Mouse (Mus musculus): ENCODE measurements around the gene Tmem246.
"Not testable (repeated sequence)": the region's sequence is repeated elsewhere in the genome, so short reads cannot be mapped to it uniquely, and the experiment has no call there.

The Tmem246 gene

GRCm38 (mm10) chr4:49597183-49598100, at the start of gene Tmem246:
TSS of gene Tmem246 (minus strand) at chr4:49597876.
- peak; percentile 73 to 84 for DNase-seq

GRCm38 (mm10) chr4:49639913-49640312, 42.2 kb upstream of the Tmem246 start:
- no peak for DNase-seq

- DNase-seq = no peak
Measured at GRCm38 (mm10) chr4:49637821-49638220, 40.1 kb upstream of the Tmem246 start.

GRCm38 (mm10) chr4:49632139-49632481, 34.4 kb upstream of the Tmem246 start:
- no peak for DNase-seq

GRCm38 (mm10) chr4:49631319-49632138, 33.9 kb upstream of the Tmem246 start, which contains the start of gene Rnf20:
TSS of gene Rnf20 (plus strand) at chr4:49632006.
- DNase-seq = peak; percentile 96 to 97

- no peak for DNase-seq
Measured at GRCm38 (mm10) chr4:49628941-49629340, 31.3 kb upstream of the Tmem246 start.

- peak; percentile 83 to 85 for DNase-seq
Measured at GRCm38 (mm10) chr4:49626973-49627372, 29.3 kb upstream of the Tmem246 start.

- not testable (repeated sequence) for DNase-seq
Measured at GRCm38 (mm10) chr4:49624969-49625368, 27.3 kb upstream of the Tmem246 start.

GRCm38 (mm10) chr4:49623916-49624315, 26.2 kb upstream of the Tmem246 start:
- DNase-seq = no peak

- no peak for DNase-seq
Measured at GRCm38 (mm10) chr4:49622272-49622671, 24.6 kb upstream of the Tmem246 start.

GRCm38 (mm10) chr4:49619861-49620260, 22.2 kb upstream of the Tmem246 start:
- DNase-seq = not testable (repeated sequence)

GRCm38 (mm10) chr4:49616924-49617323, 19.2 kb upstream of the Tmem246 start:
- DNase-seq = no peak

GRCm38 (mm10) chr4:49605459-49605858, 7.8 kb upstream of the Tmem246 start:
- no peak for DNase-seq

- no peak for DNase-seq
Measured at GRCm38 (mm10) chr4:49604616-49605015, 6.9 kb upstream of the Tmem246 start.

- no peak for DNase-seq
Measured at GRCm38 (mm10) chr4:49604016-49604546, 6.4 kb upstream of the Tmem246 start.

GRCm38 (mm10) chr4:49603161-49603560, 5.5 kb upstream of the Tmem246 start:
- DNase-seq = no peak

- no peak for DNase-seq
Measured at GRCm38 (mm10) chr4:49596846-49597182, 862 bp downstream of the Tmem246 start.

- DNase-seq = no peak
Measured at GRCm38 (mm10) chr4:49590152-49590551, 7.5 kb downstream of the Tmem246 start.

- no peak for DNase-seq
Measured at GRCm38 (mm10) chr4:49586811-49587210, 10.9 kb downstream of the Tmem246 start.

GRCm38 (mm10) chr4:49585524-49586101, 12.1 kb downstream of the Tmem246 start:
- DNase-seq = no peak

- DNase-seq = peak; percentile 14 to 29
Measured at GRCm38 (mm10) chr4:49583965-49584831, 13.5 kb downstream of the Tmem246 start.

GRCm38 (mm10) chr4:49581256-49581655, 16.4 kb downstream of the Tmem246 start:
- DNase-seq = no peak

Data from kidney, postnatal 4 days (tissue).